Mouse (Mus musculus) layer of hippocampus, adult 2 months (tissue): ENCODE measurements at regions not wholly inside any gene's neighbourhood (a gene's known extent, or its start where the extent isn't known, plus 50 kb on each side); places are given as distances from the start of the nearest gene placed in this dataset.
"Not testable (repeated sequence)": the region's sequence is repeated elsewhere in the genome, so short reads cannot be mapped to it uniquely, and the experiment has no call there.

Experiments
- DNase-seq, 2 experiments: peaks; one replicate each; pipeline ENCODE4 v3.0.0; 2022; ENCODE audit warnings: low spot score in 2 of 2
- H3K27ac ChIP-seq: fragments of 200-600 bp; 2 replicates; pipeline ENCODE4 v1.8.1; 2022
- H3K4me3 ChIP-seq: fragments of 200-600 bp; 2 replicates; pipeline ENCODE4 v1.8.1; 2022; ENCODE audit warnings: mild to moderate bottlenecking
- CTCF ChIP-seq: fragments of 200-600 bp; conservative IDR thresholded peaks from 2 replicates; pipeline ENCODE4 v1.8.1; 2022; ENCODE audit warnings: antibody characterized with exemption, mild to moderate bottlenecking, moderate library complexity

- H3K4me3 ChIP-seq = no peak overlapping the region
- peak; percentile 65 to 66 for DNase-seq
- peak overlapping the region; percentile 87 for H3K27ac ChIP-seq
- TF ChIP-seq CTCF = no peak
Measured at GRCm38 (mm10) chr2:168424277-168425099, 143.0 kb upstream of the Kcng1 start.

GRCm38 (mm10) chr2:168423551-168423950 is 142.0 kb upstream of the Kcng1 start:
- H3K27ac ChIP-seq = peak overlapping the region; percentile 87
- H3K4me3 ChIP-seq = no peak overlapping the region
- TF ChIP-seq CTCF = peak; percentile 76
- DNase-seq = peak in 1 of 2 experiments; percentile 55

GRCm38 (mm10) chr2:168415140-168415539 is 133.6 kb upstream of the Kcng1 start:
- H3K27ac ChIP-seq = no peak overlapping the region
- no peak overlapping the region for H3K4me3 ChIP-seq
- no peak for DNase-seq
- TF ChIP-seq CTCF = peak; percentile 72

GRCm38 (mm10) chr2:168414110-168414872 is 132.8 kb upstream of the Kcng1 start:
- no peak overlapping the region for H3K4me3 ChIP-seq
- no peak overlapping the region for H3K27ac ChIP-seq
- no peak for TF ChIP-seq CTCF
- no peak for DNase-seq

- no peak overlapping the region for H3K27ac ChIP-seq
- no peak overlapping the region for H3K4me3 ChIP-seq
- peak; percentile 76 for TF ChIP-seq CTCF
- no peak for DNase-seq
Measured at GRCm38 (mm10) chr2:168412853-168413252, 131.3 kb upstream of the Kcng1 start.

- H3K27ac ChIP-seq = peak overlapping the region; percentile 68
- peak; percentile 33 for TF ChIP-seq CTCF
- no peak overlapping the region for H3K4me3 ChIP-seq
- DNase-seq = peak in 1 of 2 experiments; percentile 35
Measured at GRCm38 (mm10) chr2:168402782-168403513, 121.4 kb upstream of the Kcng1 start.

DNA sequence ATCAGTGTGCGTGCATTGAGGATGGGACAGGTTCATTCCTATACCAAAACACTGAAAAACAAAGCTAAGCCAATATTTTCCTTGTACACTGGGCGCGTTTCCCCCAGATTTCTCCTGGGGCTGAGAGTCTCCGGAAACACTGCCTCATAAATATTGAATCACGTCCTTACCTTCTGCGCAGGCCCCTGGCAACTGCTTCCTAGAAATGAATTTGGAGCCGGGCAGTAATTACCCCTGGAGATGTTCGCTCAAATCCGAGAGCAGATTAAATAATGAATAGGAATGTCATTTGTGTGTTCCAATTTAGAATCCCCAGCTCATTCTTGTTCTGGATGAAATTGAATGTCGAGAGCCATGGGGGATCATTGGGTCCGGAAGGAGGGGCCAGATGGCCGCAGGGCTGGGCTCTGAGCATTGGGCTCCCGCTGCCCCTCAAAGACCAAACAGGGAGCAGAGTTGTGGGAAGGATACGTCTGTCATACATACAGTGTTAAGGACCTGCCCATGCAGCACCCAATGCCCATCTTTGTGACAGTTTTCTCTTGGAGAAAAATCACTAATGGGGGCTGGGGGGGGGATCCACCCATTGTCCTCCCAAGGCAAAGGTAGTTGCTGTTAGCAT is 117.7 kb upstream of the Kcng1 start:
- no peak for DNase-seq
- no peak overlapping the region for H3K4me3 ChIP-seq
- TF ChIP-seq CTCF = no peak
- H3K27ac ChIP-seq = no peak overlapping the region

DNA sequence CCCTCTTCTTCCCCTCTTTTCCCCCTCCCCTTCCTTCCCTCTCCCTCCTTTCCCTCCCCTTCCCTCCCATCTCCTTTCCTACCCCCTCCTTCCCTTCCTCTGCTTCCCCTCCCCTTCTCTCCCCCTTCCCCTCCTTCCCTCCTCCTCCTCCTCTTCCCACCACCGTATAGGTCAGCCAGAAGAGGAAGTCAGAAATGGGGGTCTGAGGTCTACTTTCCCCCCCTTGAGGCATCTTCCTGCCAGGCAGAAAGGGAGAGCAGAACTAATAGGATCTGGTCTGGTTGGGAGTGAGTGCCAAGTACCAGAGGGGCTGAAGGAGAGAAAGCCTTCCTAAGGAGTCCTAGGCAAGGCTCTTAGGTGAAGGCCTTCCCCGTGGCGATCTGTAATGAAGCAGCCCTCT is 114.8 kb upstream of the Kcng1 start:
- Histone ChIP-seq H3K27ac (no peak overlapping the region), H3K4me3 (no peak overlapping the region)
- TF ChIP-seq CTCF = no peak
- no peak for DNase-seq

DNA sequence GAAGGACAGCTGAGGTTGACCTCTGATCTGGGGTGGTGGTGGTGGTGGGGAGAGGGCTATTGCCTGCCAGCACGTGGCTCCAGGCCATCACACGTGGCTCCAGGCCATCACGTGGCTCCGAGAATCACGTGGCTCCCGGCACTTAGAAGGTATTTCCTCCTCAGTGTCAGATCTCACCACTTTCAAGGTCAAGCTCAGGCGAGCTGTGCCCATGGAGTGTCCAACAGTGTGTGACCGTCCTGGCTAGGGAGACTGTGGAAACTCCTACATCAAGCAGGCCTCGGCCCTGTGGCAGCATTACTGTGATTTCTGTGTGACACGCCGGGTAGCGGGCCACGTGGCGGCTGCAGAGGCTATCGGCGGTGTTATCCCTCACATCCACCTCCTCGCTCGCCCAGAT is 111.8 kb upstream of the Kcng1 start:
- H3K4me3 ChIP-seq = no peak overlapping the region
- TF ChIP-seq CTCF = no peak
- peak overlapping the region; percentile 61; the same call in 1 of the 2 replicates for H3K27ac ChIP-seq
- DNase-seq = no peak

DNA sequence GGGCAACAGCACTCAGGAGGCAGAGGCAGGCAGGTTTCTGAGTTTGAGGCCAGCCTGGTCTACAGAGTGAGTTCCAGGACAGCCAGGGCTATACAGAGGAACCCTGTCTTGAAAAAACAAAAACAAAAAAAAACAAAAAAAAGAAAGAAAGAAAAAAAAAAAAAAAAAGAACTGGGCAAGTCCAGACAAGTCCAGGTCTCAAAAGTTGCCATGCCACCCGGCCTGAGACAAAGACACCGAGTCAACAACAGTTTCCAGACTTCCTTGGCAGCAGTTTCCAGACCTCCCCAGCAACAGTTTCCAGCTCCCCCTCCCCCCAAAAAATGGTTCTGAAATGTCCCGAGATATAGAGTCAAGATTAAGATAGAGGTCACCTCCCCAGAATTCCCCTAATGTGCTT is 110.6 kb upstream of the Kcng1 start:
- DNase-seq, H3K4me3 ChIP-seq: not testable (repeated sequence)
- 0 out of 2 replicates have a peak overlapping the region, but pooled peaks have one; percentile 14 for H3K27ac ChIP-seq

DNA sequence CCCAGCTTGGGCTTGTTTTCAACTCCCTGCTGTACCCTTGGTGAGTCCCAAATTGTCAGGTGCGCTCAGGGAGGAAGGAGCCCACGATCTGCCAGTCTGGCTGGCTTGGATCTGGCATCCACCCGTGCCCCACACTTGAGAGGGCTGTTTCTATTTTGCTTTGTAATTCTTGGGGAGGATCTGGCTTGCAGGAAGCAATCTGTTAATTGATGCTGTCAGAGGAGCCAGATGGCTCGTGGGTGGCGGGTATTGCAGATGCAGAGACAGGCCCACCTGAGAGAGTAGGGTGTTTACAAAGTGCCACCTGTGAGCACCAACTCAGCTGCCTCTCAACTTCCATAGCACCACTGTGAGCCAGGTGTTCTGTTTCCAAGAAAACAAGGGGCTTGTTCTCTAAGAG is 99.1 kb upstream of the Kcng1 start:
- TF ChIP-seq CTCF = no peak
- H3K4me3 ChIP-seq = no peak overlapping the region
- peak; percentile 60 to 67 for DNase-seq
- peak overlapping the region; percentile 57 for H3K27ac ChIP-seq

DNA sequence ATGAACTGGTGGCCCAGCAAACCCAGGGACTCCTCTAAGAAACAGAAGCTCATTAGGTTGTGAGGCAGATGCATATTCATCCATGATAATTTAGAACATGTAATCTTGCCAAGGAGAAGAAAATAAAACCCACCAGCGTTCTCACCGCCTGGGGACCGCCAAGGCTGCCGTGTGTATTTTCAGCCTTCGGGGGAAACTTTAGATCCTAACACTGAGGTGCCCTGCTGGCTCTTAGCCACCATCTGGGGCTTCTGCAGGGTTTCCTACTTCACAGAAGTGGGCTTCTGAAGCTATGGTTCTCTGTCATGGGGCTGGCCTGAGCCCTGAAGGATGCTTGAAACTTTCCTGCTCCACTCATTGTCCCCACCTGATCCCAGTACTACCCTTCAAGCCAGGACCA is 90.8 kb upstream of the Kcng1 start:
- no peak for TF ChIP-seq CTCF
- Histone ChIP-seq H3K27ac (no peak overlapping the region), H3K4me3 (no peak overlapping the region)
- no peak for DNase-seq
